Mouse (Mus musculus) lung, postnatal 0 days (tissue): Measurements from ENCODE around the gene Pde10a.

Experiments used
- CTCF ChIP-seq: IDR thresholded peaks from 2 replicates; pipeline ENCODE4 v1.5.1; 2016; ENCODE audit warnings: antibody characterized with exemption, mild to moderate bottlenecking
- EP300 ChIP-seq: IDR thresholded peaks from 2 replicates; pipeline ENCODE4 v1.6.1; 2016; ENCODE audit warnings: antibody characterized with exemption, mild to moderate bottlenecking, control low read depth

- TF ChIP-seq CTCF: no peak
- TF ChIP-seq EP300: no peak
Measured at GRCm38 (mm10) chr17:8482876-8483275, 42.3 kb upstream of the Pde10a start.
